Mouse (Mus musculus) hindbrain, embryonic 14.5 days (tissue): ENCODE measurements around the gene Nt5e. TPM values are rescaled to one million over a fixed set of nuclear protein-coding genes. Genes with fewer than 3 reads are reported as not detected.
A peak's percentile ranks its signal among the peaks of the same experiment; 100 is the strongest.
"Not testable (repeated sequence)": the region's sequence is repeated elsewhere in the genome, so short reads cannot be mapped to it uniquely, and the experiment has no call there.

Experiments
- ATAC-seq: fragments of 200-750 bp; cut with Nextera tagmentation; 2 replicates; pipeline ENCODE4 v1.8.0; 2017; ENCODE audit warnings: moderate number of reproducible peaks, mild to moderate bottlenecking, moderate TSS enrichment, moderate library complexity; ENCODE audit not compliant: low FRiP score
- DNase-seq: peaks from one replicate; pipeline ENCODE4 v3.0.0-alpha.2; 2015; ENCODE audit warnings: low spot score
- H3K27ac ChIP-seq: fragments of 300-500 bp; sonication (generic); 2 replicates; pipeline ENCODE4 v1.5.1; 2014; ENCODE audit warnings: mild to moderate bottlenecking, moderate library complexity
- H3K27me3 ChIP-seq: fragments of 300-500 bp; sonication (generic); 2 replicates; pipeline ENCODE4 v1.6.1; 2014; ENCODE audit warnings: mild to moderate bottlenecking, low read length, mixed read lengths; ENCODE audit not compliant: control insufficient read depth, insufficient read depth
- H3K36me3 ChIP-seq: fragments of 300-500 bp; sonication (generic); replicated peaks from 2 replicates; pipeline ENCODE4 v1.6.1; 2014; ENCODE audit not compliant: control insufficient read depth, insufficient read depth
- H3K4me1 ChIP-seq: fragments of 300-500 bp; sonication (generic); replicated peaks from 2 replicates; pipeline ENCODE4 v1.6.1; 2014; ENCODE audit warnings: antibody characterized with exemption, low read length, mixed read lengths; ENCODE audit not compliant: control insufficient read depth, insufficient read depth
- H3K4me2 ChIP-seq: fragments of 300-500 bp; sonication (generic); replicated peaks from 2 replicates; pipeline ENCODE4 v1.6.1; 2014; ENCODE audit warnings: mild to moderate bottlenecking, moderate library complexity
- H3K4me3 ChIP-seq: fragments of 300-500 bp; sonication (generic); replicated peaks from 2 replicates; pipeline ENCODE4 v1.5.1; 2014; ENCODE audit warnings: mild to moderate bottlenecking, low read length
- H3K9ac ChIP-seq: fragments of 300-500 bp; sonication (generic); 2 replicates; pipeline ENCODE4 v1.6.1; 2014
- H3K9me3 ChIP-seq: fragments of 300-500 bp; sonication (generic); 2 replicates; pipeline ENCODE4 v1.6.1; 2016; ENCODE audit warnings: low read length; ENCODE audit not compliant: control insufficient read depth
- whole genome bisulfite sequencing: fragments of 180-500 bp; shearing (Covaris S2); extraction: QIAGEN DNeasy Blood & Tissue Kit; methylation state at CpG from one replicate; pipeline ENCODE4 v1.1.7; 2014; 5-methylcytosine and 5-hydroxymethylcytosine counted together
- polyA plus RNA-seq: library from polyadenylated mRNA; unstranded; fragments of >200 nt; fragmentation: Nextera tagmentation; extraction: Ambion mirVana; gene quantifications from 2 replicates; pipeline ENCODE4 v1.2.1, GENCODE M21; 2014

Gene Nt5e
- polyA plus RNA-seq = 0.86 and 1.0 TPM in 2 replicates

- H3K4me2 ChIP-seq = peak within 1 kb of the TSS; percentile 96
- H3K9ac ChIP-seq = peak within 1 kb of the TSS; percentile 63
- no peaks in the 10 kb centered on the region for H3K9me3 ChIP-seq
- ATAC-seq (peak; percentile 91), DNase-seq (peak; percentile 66)
- H3K27me3 ChIP-seq = peaks cover 44% of the 10 kb centered on the region
- peak within 1 kb of the TSS; percentile 54 for H3K4me3 ChIP-seq
- H3K27ac ChIP-seq = no peak within 1 kb of the TSS
- peaks cover 2% of the 10 kb centered on the region; the same call in 1 of the 2 replicates for H3K4me1 ChIP-seq
- WGBS = under 1% methylated on average over 64 of the region's 66 CpGs
- H3K36me3 ChIP-seq = no peaks in the 10 kb centered on the region
Measured at GRCm38 (mm10) chr9:88326930-88327901, at the start of gene Nt5e. Nt5e (plus strand) TSS chr9:88327197.

- no peaks in the 10 kb centered on the region for H3K4me1 ChIP-seq
- 90% methylated on average over 4 of the region's 4 CpGs for WGBS
- H3K27ac ChIP-seq = no peak overlapping the region
- no peaks in the 10 kb centered on the region for H3K27me3 ChIP-seq
- DNase-seq = no peak
- no peaks in the 10 kb centered on the region for H3K36me3 ChIP-seq
- ATAC-seq = no peak
- no peaks in the 10 kb centered on the region for H3K9me3 ChIP-seq
- H3K4me3 ChIP-seq = no peak overlapping the region
- H3K9ac ChIP-seq = no peak overlapping the region
- no peak overlapping the region for H3K4me2 ChIP-seq
Measured at GRCm38 (mm10) chr9:88277588-88277987, 49.4 kb upstream of the Nt5e start.

- 81% methylated on average over 2 of the region's 2 CpGs for WGBS
- Histone ChIP-seq H3K27me3 (no peaks in the 10 kb centered on the region), H3K4me1 (no peaks in the 10 kb centered on the region), H3K9ac (no peak overlapping the region), H3K36me3 (no peaks in the 10 kb centered on the region), H3K4me2 (no peak overlapping the region), H3K9me3 (no peaks in the 10 kb centered on the region), H3K4me3 (no peak overlapping the region), H3K27ac (no peak overlapping the region)
- ATAC-seq (no peak), DNase-seq (no peak)
Measured at GRCm38 (mm10) chr9:88279728-88280127, 47.3 kb upstream of the Nt5e start.

GRCm38 (mm10) chr9:88289568-88290168 lies 37.3 kb upstream of the Nt5e start:
- WGBS = 89% methylated on average over 7 of the region's 7 CpGs
- Histone ChIP-seq H3K4me1 (no peaks in the 10 kb centered on the region), H3K4me3 (no peak overlapping the region), H3K27me3 (no peaks in the 10 kb centered on the region), H3K9ac (no peak overlapping the region), H3K36me3 (no peaks in the 10 kb centered on the region), H3K9me3 (no peaks in the 10 kb centered on the region), H3K4me2 (no peak overlapping the region), H3K27ac (no peak overlapping the region)
- DNase-seq (no peak), ATAC-seq (no peak)

DNA sequence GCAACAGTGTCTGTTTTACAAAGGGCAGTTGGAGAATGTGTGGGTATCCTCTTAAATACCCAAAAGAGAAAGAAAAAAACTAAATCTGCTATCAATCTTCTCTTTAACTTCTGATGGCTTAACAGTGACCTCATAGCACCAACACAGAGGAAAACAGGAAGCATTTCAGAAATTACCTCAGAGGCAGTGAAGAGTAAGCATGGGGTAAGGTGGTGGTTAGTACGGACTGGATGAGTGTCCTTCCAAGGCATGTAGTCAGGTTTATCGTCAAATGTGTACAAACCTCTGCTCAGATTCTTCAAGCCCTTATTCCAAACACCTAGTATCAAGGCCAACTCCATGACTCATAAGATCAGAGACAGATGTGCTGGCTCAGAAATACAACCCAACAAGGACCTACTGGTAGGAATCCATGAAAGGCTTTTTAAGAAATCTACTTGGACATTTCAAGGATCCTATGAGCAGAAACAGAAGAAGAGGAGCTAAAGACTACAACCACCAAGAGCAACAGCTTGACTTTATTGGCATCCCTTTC lies 34.1 kb upstream of the Nt5e start:
- H3K4me2 ChIP-seq = no peak overlapping the region
- H3K9ac ChIP-seq = no peak overlapping the region
- no peaks in the 10 kb centered on the region for H3K36me3 ChIP-seq
- H3K4me3 ChIP-seq = no peak overlapping the region
- H3K9me3 ChIP-seq = no peaks in the 10 kb centered on the region
- 93% methylated on average over 2 of the region's 2 CpGs for WGBS
- no peaks in the 10 kb centered on the region for H3K4me1 ChIP-seq
- ATAC-seq (no peak), DNase-seq (no peak)
- no peak overlapping the region for H3K27ac ChIP-seq
- H3K27me3 ChIP-seq = no peaks in the 10 kb centered on the region

DNA sequence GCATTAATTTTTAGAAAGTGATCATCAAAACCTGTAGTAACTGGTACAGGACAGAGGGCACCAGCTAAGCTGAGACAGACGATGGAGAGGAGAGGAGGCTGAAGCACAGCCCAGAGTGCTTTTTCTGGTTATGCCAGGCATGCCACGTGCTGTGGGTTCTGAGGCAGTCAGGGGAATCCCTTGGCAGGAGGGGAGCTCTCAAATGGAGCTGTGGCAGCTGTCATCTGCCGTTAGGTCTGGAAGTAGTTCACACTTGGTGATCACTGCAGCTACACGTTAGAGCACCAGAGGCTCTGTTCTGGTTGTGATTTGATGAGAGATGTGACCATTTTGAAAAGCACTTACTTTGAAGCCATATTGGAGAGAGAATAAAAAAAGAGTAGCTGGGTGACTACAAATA lies 31.2 kb upstream of the Nt5e start:
- H3K9me3 ChIP-seq = no peaks in the 10 kb centered on the region
- ATAC-seq (peak; percentile 55; the same call in 1 of the 2 replicates), DNase-seq (no peak)
- no peak overlapping the region for H3K4me3 ChIP-seq
- no peak overlapping the region for H3K4me2 ChIP-seq
- H3K27ac ChIP-seq = no peak overlapping the region
- WGBS = 53% methylated on average over 4 of the region's 4 CpGs
- no peaks in the 10 kb centered on the region for H3K36me3 ChIP-seq
- H3K9ac ChIP-seq = no peak overlapping the region
- no peaks in the 10 kb centered on the region for H3K4me1 ChIP-seq
- H3K27me3 ChIP-seq = no peaks in the 10 kb centered on the region

GRCm38 (mm10) chr9:88296321-88296720 lies 30.7 kb upstream of the Nt5e start:
- Histone ChIP-seq H3K9ac (no peak overlapping the region), H3K4me1 (no peaks in the 10 kb centered on the region), H3K27me3 (no peaks in the 10 kb centered on the region), H3K4me2 (no peak overlapping the region), H3K27ac (no peak overlapping the region), H3K36me3 (no peaks in the 10 kb centered on the region), H3K9me3 (no peaks in the 10 kb centered on the region), H3K4me3 (no peak overlapping the region)
- DNase-seq = no peak
- no peak for ATAC-seq
- WGBS = 76% methylated on average over 5 of the region's 5 CpGs

DNA sequence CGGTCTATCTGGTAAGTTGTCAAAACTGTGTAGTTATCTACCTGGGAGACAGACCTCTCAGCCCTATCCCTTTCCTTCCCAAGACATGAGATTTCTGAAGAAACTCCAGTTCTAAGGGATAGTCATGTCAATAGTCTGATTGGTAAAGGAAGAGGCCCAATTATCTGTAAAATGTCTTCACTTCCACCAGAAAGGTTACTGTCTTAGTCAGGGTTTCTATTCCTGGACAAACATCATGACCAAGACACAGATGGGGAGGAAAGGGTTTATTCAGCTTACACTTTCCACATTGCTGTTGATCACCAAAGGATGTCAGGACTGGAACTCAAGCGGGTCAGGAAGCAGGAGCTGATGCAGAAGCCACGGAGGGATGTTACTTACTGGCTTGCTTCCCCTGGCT lies 29.8 kb upstream of the Nt5e start:
- DNase-seq, ATAC-seq: not testable (repeated sequence)
- WGBS = 92% methylated on average over 3 of the region's 3 CpGs

GRCm38 (mm10) chr9:88297871-88298658 lies 28.9 kb upstream of the Nt5e start:
- Histone ChIP-seq H3K4me2 (no peak overlapping the region), H3K9me3 (no peaks in the 10 kb centered on the region), H3K9ac (no peak overlapping the region), H3K4me1 (no peaks in the 10 kb centered on the region), H3K27me3 (no peaks in the 10 kb centered on the region), H3K4me3 (no peak overlapping the region), H3K36me3 (no peaks in the 10 kb centered on the region), H3K27ac (no peak overlapping the region)
- no peak for DNase-seq
- 87% methylated on average over 8 of the region's 8 CpGs for WGBS
- no peak for ATAC-seq

More for the DNA sequence above, 29.8 kb upstream of the Nt5e start:
- not testable (repeated sequence) for H3K4me3 ChIP-seq, H3K27me3 ChIP-seq, H3K9me3 ChIP-seq, H3K4me2 ChIP-seq, H3K36me3 ChIP-seq, H3K27ac ChIP-seq, H3K4me1 ChIP-seq, H3K9ac ChIP-seq
